Mouse (Mus musculus): Measurements from ENCODE around the gene Pak3. TPM values are rescaled to one million over a fixed set of nuclear protein-coding genes. Genes with fewer than 3 reads are reported as not detected.

Gene Pak3
- total and polyA plus RNA-seq, 3 experiments = not detected

DNA sequence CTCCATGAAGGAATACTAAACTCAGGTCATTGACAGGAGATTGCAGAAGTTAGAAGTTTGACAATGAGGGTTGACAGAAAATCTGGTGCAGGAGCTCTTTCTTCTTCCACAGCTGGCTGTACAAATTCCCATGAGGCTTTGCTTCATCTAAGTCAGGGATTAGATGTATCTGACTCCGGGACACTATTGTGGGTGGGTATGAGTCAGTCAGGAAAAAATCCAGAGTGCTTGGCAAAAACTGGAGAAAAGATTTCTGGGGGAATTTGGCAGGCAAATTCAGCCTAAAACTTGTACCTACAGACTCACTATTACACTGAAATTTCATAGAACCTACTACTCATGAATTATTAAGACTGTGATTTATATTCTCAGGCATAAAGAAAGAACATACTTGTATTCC is 297.6 kb downstream of the Pak3 start:
- Histone ChIP-seq H3K27ac (ENCODE audit: control insufficient read depth, low read depth, low read length) (no peak overlapping the region), H3K9ac (ENCODE audit: control insufficient read depth, low read depth, low read length, poor library complexity, severe bottlenecking) (no peak overlapping the region), H3K4me1 (ENCODE audit: control insufficient read depth in 1 of 2, insufficient read depth in 2 of 2, low read length in 2 of 2) (no peaks in the 10 kb centered on the region), H3K27me3 (ENCODE audit: control insufficient read depth in 1 of 2, insufficient read depth in 2 of 2, low read length in 2 of 2) (no peaks in the 10 kb centered on the region), H3K36me3 (ENCODE audit: control insufficient read depth in 1 of 2, insufficient read depth in 2 of 2, low read length in 2 of 2) (no peaks in the 10 kb centered on the region), H3K4me3 (ENCODE audit: control insufficient read depth in 1 of 2, insufficient read depth in 1 of 2, low read depth in 2 of 2, low read length in 2 of 2) (no peak overlapping the region), H3K79me2 (ENCODE audit: control insufficient read depth, insufficient read depth, low read length, poor library complexity) (no peaks in the 10 kb centered on the region), H3K9me3 (replicated peaks; ENCODE audit: insufficient read depth, low read length) (no peaks in the 10 kb centered on the region)
- no peak for DNase-seq (ENCODE audit: low read depth, low spot score)
- TF ChIP-seq SIN3A (IDR thresholded peaks at IDR 0.05; ENCODE audit: low read length) (no peak), CHD2 (IDR thresholded peaks at IDR 0.05; ENCODE audit: low read length) (no peak), ZNF384 (IDR thresholded peaks at IDR 0.05; ENCODE audit: low read depth, low read length) (no peak), NELFE (IDR thresholded peaks at IDR 0.05; ENCODE audit: low read depth, low read length) (no peak), GATA1 (IDR thresholded peaks at IDR 0.05; ENCODE audit: low read depth, low read length) (no peak), TCF12 (IDR thresholded peaks at IDR 0.05; ENCODE audit: low read depth, low read length) (no peak), MYC (IDR thresholded peaks at IDR 0.05; ENCODE audit: low read depth, low read length) (no peak), TBP (IDR thresholded peaks at IDR 0.05; ENCODE audit: low read depth, low read length) (no peak), POLR2A (IDR thresholded peaks at IDR 0.05; ENCODE audit: control insufficient read depth in 1 of 2, insufficient read depth in 1 of 2, low read depth in 1 of 2, low read length in 2 of 2, poor library complexity in 1 of 2) (no peak), MAFK (IDR thresholded peaks at IDR 0.05; ENCODE audit: borderline replicate concordance, low read depth, low read length) (no peak), USF2 (IDR thresholded peaks at IDR 0.05; ENCODE audit: borderline replicate concordance in 1 of 2, insufficient read depth in 1 of 2, low read depth in 1 of 2, low read length in 2 of 2) (no peak), MAZ (IDR thresholded peaks at IDR 0.05; ENCODE audit: low read depth, low read length) (no peak), TAL1 (IDR thresholded peaks at IDR 0.05; ENCODE audit: low read length) (no peak), MYB (IDR thresholded peaks at IDR 0.05; ENCODE audit: low read depth, low read length) (no peak), KAT2A (conservative IDR thresholded peaks at IDR 0.05; ENCODE audit: low read depth, low read length) (no peak), ZKSCAN1 (IDR thresholded peaks at IDR 0.05; ENCODE audit: low read depth, low read length) (no peak)

DNA sequence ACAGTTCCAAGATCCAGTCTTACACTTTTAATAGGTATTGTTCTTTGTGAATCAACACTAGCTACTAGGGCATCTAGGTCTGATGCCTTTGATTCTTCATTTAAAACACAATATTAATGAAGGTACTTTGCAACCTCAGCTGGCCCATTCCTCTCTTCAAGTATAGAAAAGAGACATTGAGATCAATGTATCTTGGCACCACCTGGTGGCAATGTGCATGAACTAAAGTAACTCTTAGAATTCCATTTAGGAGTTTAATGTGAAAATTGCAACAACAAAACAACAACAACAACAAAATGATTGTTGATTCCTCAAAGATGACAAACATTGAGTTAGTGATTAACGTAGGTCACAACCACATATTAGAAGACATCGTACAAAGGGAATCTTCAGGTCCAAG is 300.6 kb downstream of the Pak3 start:
- H3K4me3 ChIP-seq (ENCODE audit: control insufficient read depth in 1 of 2, insufficient read depth in 1 of 2, low read depth in 2 of 2, low read length in 2 of 2) = no peak overlapping the region
- no peaks in the 10 kb centered on the region for H3K4me1 ChIP-seq (ENCODE audit: control insufficient read depth in 1 of 2, insufficient read depth in 2 of 2, low read length in 2 of 2)
- H3K27me3 ChIP-seq (ENCODE audit: control insufficient read depth in 1 of 2, insufficient read depth in 2 of 2, low read length in 2 of 2) = no peaks in the 10 kb centered on the region
- no peaks in the 10 kb centered on the region for H3K36me3 ChIP-seq (ENCODE audit: control insufficient read depth in 1 of 2, insufficient read depth in 2 of 2, low read length in 2 of 2)
- no peak overlapping the region for H3K9ac ChIP-seq (ENCODE audit: control insufficient read depth, low read depth, low read length, poor library complexity, severe bottlenecking)
- H3K27ac ChIP-seq (ENCODE audit: control insufficient read depth, low read depth, low read length) = no peak overlapping the region
- TF ChIP-seq TBP (IDR thresholded peaks at IDR 0.05; ENCODE audit: low read depth, low read length) = no peak
- peak in 1 of 3 experiments; percentile 22; a peak in 2 of 6 replicates for TF ChIP-seq CTCF (IDR thresholded peaks at IDR 0.05 in 2 of 3, conservative IDR thresholded peaks at IDR 0.05 in 1 of 3; ENCODE audit: control insufficient read depth in 1 of 3, insufficient read depth in 1 of 3, low read depth in 2 of 3, low read length in 3 of 3, poor library complexity in 1 of 3, severe bottlenecking in 1 of 3)
- 0 out of 2 replicates have a peak, but pooled peaks have one; percentile 7 for TF ChIP-seq SMC3 (IDR thresholded peaks at IDR 0.05; ENCODE audit: low read depth, low read length)
- no peak for TF ChIP-seq E2F4 (IDR thresholded peaks at IDR 0.05; ENCODE audit: borderline replicate concordance, low read depth, low read length)
- H3K9me3 ChIP-seq (replicated peaks; ENCODE audit: insufficient read depth, low read length) = no peaks in the 10 kb centered on the region
- peak; percentile 2 for DNase-seq (ENCODE audit: low read depth, low spot score)
- no peaks in the 10 kb centered on the region for H3K79me2 ChIP-seq (ENCODE audit: control insufficient read depth, insufficient read depth, low read length, poor library complexity)

Data from MEL (cell line).